Mouse (Mus musculus): ENCODE measurements around the gene Cmtm8. TPM values are rescaled to one million over a fixed set of nuclear protein-coding genes. Genes with fewer than 3 reads are reported as not detected.

Gene Cmtm8
- total RNA-seq, 1 experiment from 2014 or later = 9.0 TPM

- ATAC-seq (replicated peaks in 1 of 2; ENCODE audit: insufficient read depth in 1 of 2, low FRiP score in 2 of 2, low TSS enrichment in 1 of 2, low read depth in 1 of 2, poor library complexity in 2 of 2, severe bottlenecking in 2 of 2) = no peak
Observed at GRCm38 (mm10) chr9:114829669-114830068, 14.3 kb downstream of the Cmtm8 start.

- ATAC-seq (replicated peaks in 1 of 2; ENCODE audit: insufficient read depth in 1 of 2, low FRiP score in 2 of 2, low TSS enrichment in 1 of 2, low read depth in 1 of 2, poor library complexity in 2 of 2, severe bottlenecking in 2 of 2) = no peak
Observed at GRCm38 (mm10) chr9:114828377-114828776, 15.6 kb downstream of the Cmtm8 start.

- ATAC-seq (replicated peaks in 1 of 2; ENCODE audit: insufficient read depth in 1 of 2, low FRiP score in 2 of 2, low TSS enrichment in 1 of 2, low read depth in 1 of 2, poor library complexity in 2 of 2, severe bottlenecking in 2 of 2) = no peak
Observed at GRCm38 (mm10) chr9:114827242-114827852, 16.6 kb downstream of the Cmtm8 start.

GRCm38 (mm10) chr9:114824166-114824565 is 19.8 kb downstream of the Cmtm8 start:
- ATAC-seq (replicated peaks in 1 of 2; ENCODE audit: insufficient read depth in 1 of 2, low FRiP score in 2 of 2, low TSS enrichment in 1 of 2, low read depth in 1 of 2, poor library complexity in 2 of 2, severe bottlenecking in 2 of 2) = no peak

- no peak for ATAC-seq (replicated peaks in 1 of 2; ENCODE audit: insufficient read depth in 1 of 2, low FRiP score in 2 of 2, low TSS enrichment in 1 of 2, low read depth in 1 of 2, poor library complexity in 2 of 2, severe bottlenecking in 2 of 2)
Observed at GRCm38 (mm10) chr9:114821548-114822289, 22.2 kb downstream of the Cmtm8 start.

GRCm38 (mm10) chr9:114818918-114819317 is 25.0 kb downstream of the Cmtm8 start:
- no peak for ATAC-seq (replicated peaks in 1 of 2; ENCODE audit: insufficient read depth in 1 of 2, low FRiP score in 2 of 2, low TSS enrichment in 1 of 2, low read depth in 1 of 2, poor library complexity in 2 of 2, severe bottlenecking in 2 of 2)

- ATAC-seq (replicated peaks in 1 of 2; ENCODE audit: insufficient read depth in 1 of 2, low FRiP score in 2 of 2, low TSS enrichment in 1 of 2, low read depth in 1 of 2, poor library complexity in 2 of 2, severe bottlenecking in 2 of 2) = no peak
Observed at GRCm38 (mm10) chr9:114817012-114817411, 26.9 kb downstream of the Cmtm8 start.

- no peak for ATAC-seq (replicated peaks in 1 of 2; ENCODE audit: insufficient read depth in 1 of 2, low FRiP score in 2 of 2, low TSS enrichment in 1 of 2, low read depth in 1 of 2, poor library complexity in 2 of 2, severe bottlenecking in 2 of 2)
Observed at GRCm38 (mm10) chr9:114816121-114816520, 27.8 kb downstream of the Cmtm8 start.

- peak; percentile 83 to 91 for ATAC-seq (replicated peaks in 1 of 2; ENCODE audit: insufficient read depth in 1 of 2, low FRiP score in 2 of 2, low TSS enrichment in 1 of 2, low read depth in 1 of 2, poor library complexity in 2 of 2, severe bottlenecking in 2 of 2)
Observed at GRCm38 (mm10) chr9:114815315-114815714, 28.6 kb downstream of the Cmtm8 start.

- no peak for ATAC-seq (replicated peaks in 1 of 2; ENCODE audit: insufficient read depth in 1 of 2, low FRiP score in 2 of 2, low TSS enrichment in 1 of 2, low read depth in 1 of 2, poor library complexity in 2 of 2, severe bottlenecking in 2 of 2)
Observed at GRCm38 (mm10) chr9:114812001-114812400, 32.0 kb downstream of the Cmtm8 start.

- ATAC-seq (replicated peaks in 1 of 2; ENCODE audit: insufficient read depth in 1 of 2, low FRiP score in 2 of 2, low TSS enrichment in 1 of 2, low read depth in 1 of 2, poor library complexity in 2 of 2, severe bottlenecking in 2 of 2) = no peak
Observed at GRCm38 (mm10) chr9:114810837-114811236, 33.1 kb downstream of the Cmtm8 start.

- ATAC-seq (replicated peaks in 1 of 2; ENCODE audit: insufficient read depth in 1 of 2, low FRiP score in 2 of 2, low TSS enrichment in 1 of 2, low read depth in 1 of 2, poor library complexity in 2 of 2, severe bottlenecking in 2 of 2) = no peak
Observed at GRCm38 (mm10) chr9:114808671-114809070, 35.3 kb downstream of the Cmtm8 start.

- ATAC-seq (replicated peaks in 1 of 2; ENCODE audit: insufficient read depth in 1 of 2, low FRiP score in 2 of 2, low TSS enrichment in 1 of 2, low read depth in 1 of 2, poor library complexity in 2 of 2, severe bottlenecking in 2 of 2) = peak in 1 of 2 experiments; percentile 37; a peak in 1 of 4 replicates
Observed at GRCm38 (mm10) chr9:114807261-114807660, 36.7 kb downstream of the Cmtm8 start.

GRCm38 (mm10) chr9:114805151-114805671 is 38.7 kb downstream of the Cmtm8 start:
- no peak for ATAC-seq (replicated peaks in 1 of 2; ENCODE audit: insufficient read depth in 1 of 2, low FRiP score in 2 of 2, low TSS enrichment in 1 of 2, low read depth in 1 of 2, poor library complexity in 2 of 2, severe bottlenecking in 2 of 2)

GRCm38 (mm10) chr9:114802191-114802590 is 41.8 kb downstream of the Cmtm8 start:
- ATAC-seq (replicated peaks in 1 of 2; ENCODE audit: insufficient read depth in 1 of 2, low FRiP score in 2 of 2, low TSS enrichment in 1 of 2, low read depth in 1 of 2, poor library complexity in 2 of 2, severe bottlenecking in 2 of 2) = no peak

- ATAC-seq (replicated peaks in 1 of 2; ENCODE audit: insufficient read depth in 1 of 2, low FRiP score in 2 of 2, low TSS enrichment in 1 of 2, low read depth in 1 of 2, poor library complexity in 2 of 2, severe bottlenecking in 2 of 2) = no peak
Observed at GRCm38 (mm10) chr9:114801301-114801700, 42.7 kb downstream of the Cmtm8 start.

- no peak for ATAC-seq (replicated peaks in 1 of 2; ENCODE audit: insufficient read depth in 1 of 2, low FRiP score in 2 of 2, low TSS enrichment in 1 of 2, low read depth in 1 of 2, poor library complexity in 2 of 2, severe bottlenecking in 2 of 2)
Observed at GRCm38 (mm10) chr9:114799498-114800107, 44.4 kb downstream of the Cmtm8 start.

GRCm38 (mm10) chr9:114798845-114799244 is 45.1 kb downstream of the Cmtm8 start:
- no peak for ATAC-seq (replicated peaks in 1 of 2; ENCODE audit: insufficient read depth in 1 of 2, low FRiP score in 2 of 2, low TSS enrichment in 1 of 2, low read depth in 1 of 2, poor library complexity in 2 of 2, severe bottlenecking in 2 of 2)

Data from hematopoietic stem cell, adult 5-6 weeks (primary cell).